Comparison of ENCODE assay signal across 23 mouse cellular contexts in the genomic region with DNA sequence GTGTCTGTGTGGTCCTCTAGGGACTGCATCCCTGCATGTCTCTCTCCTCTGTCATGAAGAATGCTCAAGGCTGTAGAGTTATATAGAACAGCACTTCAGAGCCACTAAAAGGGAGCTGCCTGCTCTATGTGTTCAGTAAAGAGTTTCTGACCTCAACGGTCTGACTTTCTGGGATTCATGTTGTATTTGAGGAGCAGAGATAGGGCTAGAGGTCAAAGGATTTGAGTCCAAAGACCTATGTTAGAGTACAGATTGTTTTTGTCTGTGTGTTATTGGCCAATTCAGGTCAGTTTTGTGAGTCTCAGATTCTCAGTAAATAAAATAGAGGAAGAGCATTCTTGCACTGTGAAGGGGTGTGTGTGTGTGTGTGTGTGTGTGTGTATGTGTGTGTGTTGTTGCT.
"Had no signal": no experiment of that assay in that cellular context is flagged by ENCODE, and none has a peak within 500 bp of the region (broad histone marks: within the 10 kb centered on the region; RNA-seq: fewer than 3 reads in every experiment).

No protein-coding gene starts in this region.

- H3K4me2 ChIP-seq: heart, embryonic 11.5 days; hindbrain, embryonic 12.5 days; hindbrain, embryonic 14.5 days; intestine, embryonic 15.5 days; limb, embryonic 13.5 days; limb, embryonic 15.5 days had no signal

- H3K27me3 ChIP-seq: hindbrain, embryonic 12.5 days; intestine, embryonic 15.5 days; limb, embryonic 13.5 days; limb, embryonic 15.5 days had no signal

- DNase-seq: forebrain, postnatal 0 days; gastrocnemius, postnatal 14 days; gastrocnemius, postnatal 36 days; heart, adult 18-20 months; heart, postnatal 14 days; heart, postnatal 36 days; kidney, adult 18-20 months; kidney, adult 8-10 months; kidney, postnatal 14 days; kidney, postnatal 36 days; layer of hippocampus, adult 9-11 months; layer of hippocampus, postnatal 36 days; left cerebral cortex, postnatal 4 days had no signal

- H3K27ac ChIP-seq: hindbrain, embryonic 12.5 days; hindbrain, embryonic 14.5 days; intestine, embryonic 15.5 days; limb, embryonic 13.5 days; limb, embryonic 15.5 days; liver, embryonic 14.5 days had no signal

- H3K9ac ChIP-seq: forebrain, postnatal 0 days; hindbrain, embryonic 12.5 days; hindbrain, embryonic 14.5 days; intestine, embryonic 15.5 days; limb, embryonic 13.5 days; limb, embryonic 15.5 days; liver, embryonic 14.5 days had no signal

- H3K9me3 ChIP-seq: hindbrain, embryonic 12.5 days; intestine, embryonic 15.5 days; limb, embryonic 13.5 days; limb, embryonic 15.5 days had no signal

- H3K36me3 ChIP-seq: hindbrain, embryonic 12.5 days; intestine, embryonic 15.5 days; limb, embryonic 13.5 days; limb, embryonic 15.5 days had no signal

- H3K4me3 ChIP-seq: hindbrain, embryonic 12.5 days; intestine, embryonic 15.5 days; limb, embryonic 13.5 days; limb, embryonic 15.5 days had no signal

- H3K4me1 ChIP-seq: hindbrain, embryonic 12.5 days; intestine, embryonic 15.5 days had no signal

- ATAC-seq: forebrain, postnatal 0 days; hindbrain, embryonic 16.5 days; inflammation-experienced regulatory T-cells, adult 6 months; intestine, embryonic 15.5 days; intestine, postnatal 0 days had no signal
